Mouse (Mus musculus) embryonic facial prominence, embryonic 15.5 days (tissue): Measurements from ENCODE around the gene Vti1a. TPM values are rescaled to one million over a fixed set of nuclear protein-coding genes. Genes with fewer than 3 reads are reported as not detected.

Experiments
- ATAC-seq: fragments of 200-750 bp; cut with Nextera tagmentation; 2 replicates; pipeline ENCODE4 v1.8.0; 2017; ENCODE audit warnings: low read depth, moderate TSS enrichment; ENCODE audit not compliant: insufficient number of reproducible peaks, low FRiP score, low TSS enrichment
- H3K27ac ChIP-seq: fragments of 300-500 bp; sonication (generic); replicated peaks from 2 replicates; pipeline ENCODE4 v1.5.1; 2015; ENCODE audit warnings: mild to moderate bottlenecking, inconsistent platforms
- H3K27me3 ChIP-seq: fragments of 300-500 bp; sonication (generic); 2 replicates; pipeline ENCODE4 v1.6.1; 2015; ENCODE audit warnings: inconsistent platforms
- H3K36me3 ChIP-seq: fragments of 300-500 bp; sonication (generic); 2 replicates; pipeline ENCODE4 v1.6.1; 2015; ENCODE audit warnings: mild to moderate bottlenecking, inconsistent platforms
- H3K4me1 ChIP-seq: fragments of 300-500 bp; sonication (generic); 2 replicates; pipeline ENCODE4 v1.6.1; 2015; ENCODE audit warnings: inconsistent platforms
- H3K4me2 ChIP-seq: fragments of 300-500 bp; sonication (generic); replicated peaks from 2 replicates; pipeline ENCODE4 v1.6.1; 2015; ENCODE audit warnings: mild to moderate bottlenecking, inconsistent platforms
- H3K4me3 ChIP-seq: fragments of 300-500 bp; sonication (generic); replicated peaks from 2 replicates; pipeline ENCODE4 v1.5.1; 2015; ENCODE audit warnings: mild to moderate bottlenecking, inconsistent platforms
- H3K9ac ChIP-seq: fragments of 300-500 bp; sonication (generic); 2 replicates; pipeline ENCODE4 v1.6.1; 2015; ENCODE audit warnings: inconsistent platforms
- H3K9me3 ChIP-seq: fragments of 300-500 bp; sonication (generic); replicated peaks from 2 replicates; pipeline ENCODE4 v1.6.1; 2016; ENCODE audit warnings: inconsistent platforms
- WGBS: fragments of 180-500 bp; shearing (Covaris S2); methylation state at CpG from one replicate; pipeline ENCODE4 v1.1.7; 2015; 5-methylcytosine and 5-hydroxymethylcytosine counted together
- polyA plus RNA-seq: library from polyadenylated mRNA; unstranded; fragments of >200 nt; fragmentation: Nextera tagmentation; extraction: Ambion mirVana; gene quantifications from 2 replicates; pipeline ENCODE4 v1.2.1, GENCODE M21; 2015

Gene Vti1a
- polyA plus RNA-seq, 1 experiment from 2014 or later: 25.6 TPM

- no peaks in the 10 kb centered on the region for H3K27me3 ChIP-seq
- H3K4me1 ChIP-seq: peaks cover 28% of the 10 kb centered on the region
- WGBS: under 1% methylated on average over 59 of the region's 60 CpGs
- peak within 1 kb of the TSS; percentile 84 for H3K4me2 ChIP-seq
- H3K9ac ChIP-seq: peak within 1 kb of the TSS; percentile 64
- H3K36me3 ChIP-seq: peaks cover 22% of the 10 kb centered on the region
- ATAC-seq: peak; percentile 75; the same call in 1 of the 2 replicates
- peak within 1 kb of the TSS; percentile 91 for H3K27ac ChIP-seq
- H3K9me3 ChIP-seq: no peaks in the 10 kb centered on the region
- peak within 1 kb of the TSS; percentile 92 for H3K4me3 ChIP-seq
These were observed 515 bp upstream of the Vti1a start, which contains the start of gene Zdhhc6 for GRCm38 (mm10) chr19:55315452-55316108. Gene Zdhhc6, minus strand, starts transcription at chr19:55316032.

GRCm38 (mm10) chr19:55316901-55317300 is 806 bp downstream of the Vti1a start:
- no peak for ATAC-seq
- 0 out of 2 replicates have a peak overlapping the region, but pooled peaks have one; percentile 10 for H3K9ac ChIP-seq
- WGBS: 53% methylated on average over 10 of the region's 10 CpGs

GRCm38 (mm10) chr19:55319036-55319435 is 2.9 kb downstream of the Vti1a start:
- WGBS: 65% methylated on average over 3 of the region's 3 CpGs
- Histone ChIP-seq H3K9ac (no peak overlapping the region), H3K4me2 (no peak overlapping the region), H3K27ac (no peak overlapping the region), H3K4me1 (peaks cover 16% of the 10 kb centered on the region), H3K36me3 (0 out of 2 replicates have a peak, but pooled peaks cover 2% of the 10 kb centered on the region), H3K4me3 (no peak overlapping the region), H3K9me3 (no peaks in the 10 kb centered on the region), H3K27me3 (no peaks in the 10 kb centered on the region)
- ATAC-seq: no peak

More at GRCm38 (mm10) chr19:55316901-55317300, 806 bp downstream of the Vti1a start:
- Histone ChIP-seq H3K4me1 (peaks cover 28% of the 10 kb centered on the region), H3K9me3 (no peaks in the 10 kb centered on the region), H3K4me3 (peak overlapping the region; percentile 92), H3K27ac (no peak overlapping the region), H3K4me2 (peak overlapping the region; percentile 84), H3K27me3 (no peaks in the 10 kb centered on the region), H3K36me3 (peaks cover 10% of the 10 kb centered on the region)

GRCm38 (mm10) chr19:55319521-55319920 is 3.4 kb downstream of the Vti1a start:
- peaks cover 11% of the 10 kb centered on the region for H3K4me1 ChIP-seq
- no peaks in the 10 kb centered on the region for H3K27me3 ChIP-seq
- WGBS: 65% methylated on average over 5 of the region's 5 CpGs
- H3K4me3 ChIP-seq: no peak overlapping the region
- ATAC-seq: no peak
- no peak overlapping the region for H3K9ac ChIP-seq
- H3K9me3 ChIP-seq: no peaks in the 10 kb centered on the region
- H3K36me3 ChIP-seq: 0 out of 2 replicates have a peak, but pooled peaks cover 2% of the 10 kb centered on the region
- H3K4me2 ChIP-seq: no peak overlapping the region
- H3K27ac ChIP-seq: no peak overlapping the region

GRCm38 (mm10) chr19:55322604-55323003 is 6.5 kb downstream of the Vti1a start:
- H3K4me1 ChIP-seq: no peaks in the 10 kb centered on the region
- no peaks in the 10 kb centered on the region for H3K27me3 ChIP-seq
- ATAC-seq: no peak
- peaks cover 2% of the 10 kb centered on the region; the same call in 1 of the 2 replicates for H3K36me3 ChIP-seq
- no peak overlapping the region for H3K4me2 ChIP-seq
- WGBS: 90% methylated on average over 8 of the region's 8 CpGs
- no peak overlapping the region for H3K4me3 ChIP-seq
- H3K9me3 ChIP-seq: no peaks in the 10 kb centered on the region
- H3K27ac ChIP-seq: no peak overlapping the region
- H3K9ac ChIP-seq: no peak overlapping the region

- H3K4me1 ChIP-seq: no peaks in the 10 kb centered on the region
- H3K4me2 ChIP-seq: no peak overlapping the region
- H3K9me3 ChIP-seq: no peaks in the 10 kb centered on the region
- H3K36me3 ChIP-seq: peaks cover 25% of the 10 kb centered on the region; the same call in 1 of the 2 replicates
- no peak overlapping the region for H3K9ac ChIP-seq
- no peak overlapping the region for H3K4me3 ChIP-seq
- no peak for ATAC-seq
- no peak overlapping the region for H3K27ac ChIP-seq
- H3K27me3 ChIP-seq: no peaks in the 10 kb centered on the region
- WGBS: 76% methylated on average over 4 of the region's 4 CpGs
These were observed 11.4 kb downstream of the Vti1a start for GRCm38 (mm10) chr19:55327510-55327909.

GRCm38 (mm10) chr19:55331776-55332175 is 15.7 kb downstream of the Vti1a start:
- H3K36me3 ChIP-seq: peaks cover 23% of the 10 kb centered on the region; the same call in 1 of the 2 replicates
- no peak overlapping the region for H3K4me3 ChIP-seq
- H3K9ac ChIP-seq: no peak overlapping the region
- H3K9me3 ChIP-seq: no peaks in the 10 kb centered on the region
- H3K27me3 ChIP-seq: no peaks in the 10 kb centered on the region
- WGBS: 86% methylated on average over 5 of the region's 5 CpGs
- 0 out of 2 replicates have a peak, but pooled peaks cover 4% of the 10 kb centered on the region for H3K4me1 ChIP-seq
- H3K27ac ChIP-seq: no peak overlapping the region
- H3K4me2 ChIP-seq: no peak overlapping the region
- ATAC-seq: no peak

- no peak overlapping the region for H3K4me3 ChIP-seq
- WGBS: 89% methylated on average over 8 of the region's 8 CpGs
These were observed 16.7 kb downstream of the Vti1a start for GRCm38 (mm10) chr19:55332641-55333268.

GRCm38 (mm10) chr19:55335881-55336280 is 19.8 kb downstream of the Vti1a start:
- Histone ChIP-seq H3K36me3 (0 out of 2 replicates have a peak, but pooled peaks cover 3% of the 10 kb centered on the region), H3K9ac (no peak overlapping the region), H3K27ac (no peak overlapping the region), H3K4me1 (peaks cover 8% of the 10 kb centered on the region; the same call in 1 of the 2 replicates), H3K9me3 (no peaks in the 10 kb centered on the region), H3K4me2 (no peak overlapping the region), H3K4me3 (no peak overlapping the region), H3K27me3 (no peaks in the 10 kb centered on the region)
- WGBS: 88% methylated on average over 1 of the region's 1 CpGs
- no peak for ATAC-seq

More at GRCm38 (mm10) chr19:55332641-55333268, 16.7 kb downstream of the Vti1a start:
- H3K9ac ChIP-seq: no peak overlapping the region
- no peak overlapping the region for H3K27ac ChIP-seq
- peak; percentile 70 for ATAC-seq
- no peak overlapping the region for H3K4me2 ChIP-seq
- H3K36me3 ChIP-seq: peaks cover 23% of the 10 kb centered on the region; the same call in 1 of the 2 replicates
- H3K27me3 ChIP-seq: no peaks in the 10 kb centered on the region
- peaks cover 8% of the 10 kb centered on the region; the same call in 1 of the 2 replicates for H3K4me1 ChIP-seq
- no peaks in the 10 kb centered on the region for H3K9me3 ChIP-seq

- H3K9ac ChIP-seq: no peak overlapping the region
- no peak overlapping the region for H3K27ac ChIP-seq
- WGBS: 91% methylated on average over 12 of the region's 12 CpGs
- ATAC-seq: no peak
- H3K9me3 ChIP-seq: no peaks in the 10 kb centered on the region
- no peak overlapping the region for H3K4me2 ChIP-seq
- H3K4me3 ChIP-seq: no peak overlapping the region
- no peaks in the 10 kb centered on the region for H3K27me3 ChIP-seq
- 0 out of 2 replicates have a peak, but pooled peaks cover under 1% of the 10 kb centered on the region for H3K36me3 ChIP-seq
- H3K4me1 ChIP-seq: peaks cover 8% of the 10 kb centered on the region; the same call in 1 of the 2 replicates
These were observed 20.3 kb downstream of the Vti1a start for GRCm38 (mm10) chr19:55336441-55336840.

- Histone ChIP-seq H3K9me3 (no peaks in the 10 kb centered on the region), H3K4me3 (no peak overlapping the region), H3K4me2 (no peak overlapping the region), H3K36me3 (no peaks in the 10 kb centered on the region), H3K27me3 (no peaks in the 10 kb centered on the region), H3K4me1 (peaks cover 14% of the 10 kb centered on the region; the same call in 1 of the 2 replicates), H3K9ac (no peak overlapping the region), H3K27ac (no peak overlapping the region)
- no peak for ATAC-seq
- WGBS: 73% methylated on average over 9 of the region's 9 CpGs
These were observed 21.0 kb downstream of the Vti1a start for GRCm38 (mm10) chr19:55337066-55337465.
